Mouse (Mus musculus): ENCODE data around the gene Slc25a30. TPM values are rescaled to one million over a fixed set of nuclear protein-coding genes. Genes with fewer than 3 reads are reported as not detected.

Gene Slc25a30
- total and polyA plus RNA-seq, 3 experiments, result 20.3 to 24.0 TPM; not detected in 1

GRCm38 (mm10) chr14:75833546-75834250 lies 46.9 kb upstream of the Slc25a30 start (continued):
- TF ChIP-seq ZKSCAN1 (IDR thresholded peaks at IDR 0.05; ENCODE audit: low read depth, low read length) (no peak), ZC3H11A (IDR thresholded peaks at IDR 0.05; ENCODE audit: low read depth, low read length) (no peak), EP300 (IDR thresholded peaks at IDR 0.05; ENCODE audit: low read depth in 1 of 2, low read length in 2 of 2) (peak; percentile 35 to 39; a peak in 1 of 4 replicates), TCF12 (IDR thresholded peaks at IDR 0.05; ENCODE audit: low read depth, low read length) (no peak), MEF2A (IDR thresholded peaks at IDR 0.05; ENCODE audit: extremely low read depth, insufficient replicate concordance, low read depth, low read length, poor library complexity, severe bottlenecking) (no peak), GABPA (IDR thresholded peaks at IDR 0.05; ENCODE audit: low read depth, low read length) (no peak)

- Histone ChIP-seq H3K4me3 (ENCODE audit: control insufficient read depth in 1 of 2, insufficient read depth in 1 of 2, low read depth in 2 of 2, low read length in 2 of 2) (peak overlapping the region in 1 of 2 experiments; percentile 57; a peak in 2 of 4 replicates), H3K9me3 (replicated peaks; ENCODE audit: insufficient read depth, low read length) (no peaks in the 10 kb centered on the region), H3K27ac (ENCODE audit: control insufficient read depth, low read depth, low read length) (peak overlapping the region; percentile 91), H3K36me3 (ENCODE audit: control insufficient read depth in 1 of 2, insufficient read depth in 2 of 2, low read length in 2 of 2) (peaks cover 0 to 34% of the 10 kb centered on the region in 2 experiments; a peak in 2 of 4 replicates), H3K4me1 (ENCODE audit: control insufficient read depth in 1 of 2, insufficient read depth in 2 of 2, low read length in 2 of 2) (peaks cover 11 to 36% of the 10 kb centered on the region in 2 experiments), H3K9ac (ENCODE audit: control insufficient read depth, low read depth, low read length, poor library complexity, severe bottlenecking) (no peak overlapping the region), H3K27me3 (ENCODE audit: control insufficient read depth in 1 of 2, insufficient read depth in 2 of 2, low read length in 2 of 2) (no peaks in the 10 kb centered on the region), H3K79me2 (ENCODE audit: control insufficient read depth, insufficient read depth, low read length, poor library complexity) (no peaks in the 10 kb centered on the region; the same call in 1 of the 2 replicates)
- no peak for TF ChIP-seq UBTF (IDR thresholded peaks at IDR 0.05; ENCODE audit: borderline replicate concordance, insufficient read depth, low read depth, low read length)
- DNase-seq (ENCODE audit: low read depth, low spot score), result peak; percentile 33
Observed at GRCm38 (mm10) chr14:75832982-75833381, 46.1 kb upstream of the Slc25a30 start.

GRCm38 (mm10) chr14:75832031-75832430 lies 45.2 kb upstream of the Slc25a30 start:
- Histone ChIP-seq H3K27me3 (ENCODE audit: control insufficient read depth in 1 of 2, insufficient read depth in 2 of 2, low read length in 2 of 2) (no peaks in the 10 kb centered on the region), H3K36me3 (ENCODE audit: control insufficient read depth in 1 of 2, insufficient read depth in 2 of 2, low read length in 2 of 2) (peaks cover 0 to 28% of the 10 kb centered on the region in 2 experiments; a peak in 2 of 4 replicates), H3K4me1 (ENCODE audit: control insufficient read depth in 1 of 2, insufficient read depth in 2 of 2, low read length in 2 of 2) (peaks cover 9 to 32% of the 10 kb centered on the region in 2 experiments), H3K4me3 (ENCODE audit: control insufficient read depth in 1 of 2, insufficient read depth in 1 of 2, low read depth in 2 of 2, low read length in 2 of 2) (no peak overlapping the region), H3K27ac (ENCODE audit: control insufficient read depth, low read depth, low read length) (peak overlapping the region; percentile 40; the same call in 1 of the 2 replicates), H3K9me3 (replicated peaks; ENCODE audit: insufficient read depth, low read length) (no peaks in the 10 kb centered on the region), H3K9ac (ENCODE audit: control insufficient read depth, low read depth, low read length, poor library complexity, severe bottlenecking) (no peak overlapping the region), H3K79me2 (ENCODE audit: control insufficient read depth, insufficient read depth, low read length, poor library complexity) (no peaks in the 10 kb centered on the region; the same call in 1 of the 2 replicates)
- peak; percentile 86 for DNase-seq (ENCODE audit: low read depth, low spot score)
- TF ChIP-seq MAFK (IDR thresholded peaks at IDR 0.05; ENCODE audit: borderline replicate concordance, low read depth, low read length) (no peak), ZKSCAN1 (IDR thresholded peaks at IDR 0.05; ENCODE audit: low read depth, low read length) (no peak), MYC (IDR thresholded peaks at IDR 0.05; ENCODE audit: low read depth, low read length) (peak; percentile 69; the same call in 1 of the 2 replicates), TBP (IDR thresholded peaks at IDR 0.05; ENCODE audit: low read depth, low read length) (peak; percentile 73), JUND (IDR thresholded peaks at IDR 0.05; ENCODE audit: low read depth, low read length) (no peak), ETS1 (IDR thresholded peaks at IDR 0.05; ENCODE audit: low read depth, low read length) (no peak), NELFE (IDR thresholded peaks at IDR 0.05; ENCODE audit: low read depth, low read length) (0 out of 2 replicates have a peak, but pooled peaks have one; percentile 32), POLR2A (IDR thresholded peaks at IDR 0.05; ENCODE audit: control insufficient read depth in 1 of 2, insufficient read depth in 1 of 2, low read depth in 1 of 2, low read length in 2 of 2, poor library complexity in 1 of 2) (peak in 1 of 2 experiments; percentile 64; a peak in 2 of 4 replicates), RAD21 (IDR thresholded peaks at IDR 0.05; ENCODE audit: low read depth, low read length) (no peak), ELF1 (IDR thresholded peaks at IDR 0.05; ENCODE audit: low read depth, low read length) (0 out of 2 replicates have a peak, but pooled peaks have one; percentile 7), MEF2A (IDR thresholded peaks at IDR 0.05; ENCODE audit: extremely low read depth, insufficient replicate concordance, low read depth, low read length, poor library complexity, severe bottlenecking) (no peak), CHD2 (IDR thresholded peaks at IDR 0.05; ENCODE audit: low read length) (no peak), MAX (IDR thresholded peaks at IDR 0.05; ENCODE audit: low read length) (0 out of 2 replicates have a peak, but pooled peaks have one; percentile 14), UBTF (IDR thresholded peaks at IDR 0.05; ENCODE audit: borderline replicate concordance, insufficient read depth, low read depth, low read length) (no peak), E2F4 (IDR thresholded peaks at IDR 0.05; ENCODE audit: borderline replicate concordance, low read depth, low read length) (no peak), MAZ (IDR thresholded peaks at IDR 0.05; ENCODE audit: low read depth, low read length) (no peak)
